Mouse (Mus musculus) embryo, embryonic 10.5 days (tissue): ENCODE data around the gene Fadd.

Source experiments
- DNase-seq: peaks from one replicate; pipeline ENCODE4 v3.0.0-alpha.2; 2015; ENCODE audit warnings: low spot score

Gene Fadd

GRCm38 (mm10) chr7:144582284-144582980, at the start of gene Fadd:
Fadd (minus strand) TSS chr7:144582463.
- DNase-seq = peak; percentile 97

- DNase-seq = no peak
Measured at GRCm38 (mm10) chr7:144630622-144631021, 48.4 kb upstream of the Fadd start.

- DNase-seq = peak; percentile 86
Measured at GRCm38 (mm10) chr7:144628334-144628915, 46.2 kb upstream of the Fadd start.

GRCm38 (mm10) chr7:144627606-144628333, 45.5 kb upstream of the Fadd start:
- peak; percentile 64 for DNase-seq

- no peak for DNase-seq
Measured at GRCm38 (mm10) chr7:144626042-144626441, 43.8 kb upstream of the Fadd start.

- DNase-seq = no peak
Measured at GRCm38 (mm10) chr7:144620721-144621681, 38.7 kb upstream of the Fadd start.

- DNase-seq = no peak
Measured at GRCm38 (mm10) chr7:144620315-144620714, 38.1 kb upstream of the Fadd start.

GRCm38 (mm10) chr7:144615343-144615742, 33.1 kb upstream of the Fadd start:
- no peak for DNase-seq

GRCm38 (mm10) chr7:144612829-144613228, 30.6 kb upstream of the Fadd start:
- no peak for DNase-seq

GRCm38 (mm10) chr7:144612351-144612750, 30.1 kb upstream of the Fadd start:
- no peak for DNase-seq

GRCm38 (mm10) chr7:144611595-144611994, 29.3 kb upstream of the Fadd start:
- DNase-seq = no peak

GRCm38 (mm10) chr7:144609568-144609967, 27.3 kb upstream of the Fadd start:
- DNase-seq = no peak

- DNase-seq = no peak
Measured at GRCm38 (mm10) chr7:144607862-144608261, 25.6 kb upstream of the Fadd start.

- DNase-seq = no peak
Measured at GRCm38 (mm10) chr7:144604735-144605134, 22.5 kb upstream of the Fadd start.

- DNase-seq = no peak
Measured at GRCm38 (mm10) chr7:144604291-144604690, 22.0 kb upstream of the Fadd start.

- peak; percentile 33 for DNase-seq
Measured at GRCm38 (mm10) chr7:144600333-144600900, 18.2 kb upstream of the Fadd start.

GRCm38 (mm10) chr7:144589508-144589907, 7.2 kb upstream of the Fadd start:
- peak; percentile 39 for DNase-seq

- peak; percentile 69 for DNase-seq
Measured at GRCm38 (mm10) chr7:144587291-144587690, 5.0 kb upstream of the Fadd start.

GRCm38 (mm10) chr7:144585648-144586047, 3.4 kb upstream of the Fadd start:
- peak; percentile 90 for DNase-seq

GRCm38 (mm10) chr7:144583619-144584018, 1.4 kb upstream of the Fadd start:
- peak; percentile 78 for DNase-seq

- DNase-seq = peak; percentile 93
Measured at GRCm38 (mm10) chr7:144581559-144582283, 542 bp downstream of the Fadd start.
